Mouse (Mus musculus) C2C12 (cell line): ENCODE data around the gene Gm20441.

ENCODE experiments used
- CEBPB ChIP-seq: IDR thresholded peaks from one replicate; pipeline ENCODE4 v1.6.1; 2011; ENCODE audit warnings: low read depth, mild to moderate bottlenecking, control low read depth, moderate library complexity
- MYOG ChIP-seq: IDR thresholded peaks from one replicate; pipeline ENCODE4 v1.6.1; 2011; ENCODE audit not compliant: control insufficient read depth, insufficient read length; ENCODE audit errors: extremely low read depth

- TF ChIP-seq MYOG (no peak), CEBPB (no peak)
Observed at GRCm38 (mm10) chr10:75763682-75764518, 16.9 kb downstream of the Gm20441 start, which contains the start of gene Cabin1.
